Mouse (Mus musculus): ENCODE results near the gene Aadac.

GRCm38 (mm10) chr3:60003622-60004021 is 21.9 kb upstream of the Aadac start:
- TF ChIP-seq CTCF (IDR thresholded peaks at IDR 0.05; ENCODE audit: low read depth) (no peak), EP300 (IDR thresholded peaks at IDR 0.05; ENCODE audit: low read depth) (no peak)

Measured in liver, postnatal 0 days (tissue).